Mouse (Mus musculus) liver, adult 2 months (tissue): ENCODE results near the gene Fam171a1. TPM values are rescaled to one million over a fixed set of nuclear protein-coding genes. Genes with fewer than 3 reads are reported as not detected.

Source experiments
- DNase-seq: peaks from one replicate; pipeline ENCODE4 v3.0.0-alpha.2; 2011; ENCODE audit warnings: low read depth, low spot score; ENCODE audit errors: extremely low read depth
- H3K27ac ChIP-seq: fragments of 200-500 bp; replicated peaks from 2 replicates; pipeline ENCODE4 v1.5.1; 2012; ENCODE audit warnings: low read depth, mild to moderate bottlenecking, control low read depth, inconsistent platforms, low read length; ENCODE audit not compliant: insufficient read depth
- H3K27me3 ChIP-seq: fragments of 200-500 bp; 2 replicates; pipeline ENCODE4 v1.6.1; 2012; ENCODE audit warnings: mild to moderate bottlenecking, moderate library complexity, low read length, inconsistent platforms; ENCODE audit not compliant: control insufficient read depth, insufficient read depth
- H3K36me3 ChIP-seq: fragments of 200-500 bp; 2 replicates; pipeline ENCODE4 v1.6.1; 2012; ENCODE audit warnings: low read length, inconsistent platforms; ENCODE audit not compliant: control insufficient read depth, insufficient read depth
- H3K4me1 ChIP-seq: fragments of 200-500 bp; 2 replicates; pipeline ENCODE4 v1.6.1; 2011; ENCODE audit warnings: low read length; ENCODE audit not compliant: control insufficient read depth, insufficient read depth
- H3K4me3 ChIP-seq: fragments of 200-500 bp; 2 replicates; pipeline ENCODE4 v1.5.1; 2011; ENCODE audit warnings: low read depth, mild to moderate bottlenecking, control low read depth, low read length, moderate library complexity; ENCODE audit not compliant: insufficient read depth
- H3K79me2 ChIP-seq: fragments of 200-500 bp; 2 replicates; pipeline ENCODE4 v1.6.1; 2012; ENCODE audit warnings: inconsistent platforms, mild to moderate bottlenecking, low read length, moderate library complexity; ENCODE audit not compliant: control insufficient read depth, insufficient read depth
- H3K9ac ChIP-seq: fragments of 200-500 bp; 2 replicates; pipeline ENCODE4 v1.6.1; 2012; ENCODE audit warnings: low read depth, mild to moderate bottlenecking, control low read depth, inconsistent platforms, low read length
- CTCF ChIP-seq: fragments of 200-500 bp; IDR thresholded peaks from 2 replicates; pipeline ENCODE4 v1.5.1; 2011; ENCODE audit warnings: low read depth, low read length, control low read depth
- POLR2A ChIP-seq: fragments of 200-500 bp; IDR thresholded peaks from 2 replicates; pipeline ENCODE4 v1.6.1; 2011; ENCODE audit warnings: low read length, control low read depth; ENCODE audit not compliant: insufficient read depth; ENCODE audit errors: extremely low read depth
- WGBS: fragments of 180-500 bp; shearing (Covaris S2); methylation state at CpG from one replicate; pipeline ENCODE4 v1.1.7; 2018; 5-methylcytosine and 5-hydroxymethylcytosine counted together
- polyA plus RNA-seq: library from polyadenylated mRNA; depleted of rRNA; stranded (reverse); fragments of >200 nt; gene quantifications from 2 replicates; pipeline ENCODE4 v1.2.3, GENCODE M21; 2012
- total RNA-seq: library from RNA; depleted of rRNA; stranded (reverse); fragments of >200 nt; gene quantifications from 2 replicates; pipeline ENCODE4 v1.2.3, GENCODE M21; 2014

Gene Fam171a1
- total and polyA plus RNA-seq, 2 experiments, result 2.2 to 3.8 TPM

DNA sequence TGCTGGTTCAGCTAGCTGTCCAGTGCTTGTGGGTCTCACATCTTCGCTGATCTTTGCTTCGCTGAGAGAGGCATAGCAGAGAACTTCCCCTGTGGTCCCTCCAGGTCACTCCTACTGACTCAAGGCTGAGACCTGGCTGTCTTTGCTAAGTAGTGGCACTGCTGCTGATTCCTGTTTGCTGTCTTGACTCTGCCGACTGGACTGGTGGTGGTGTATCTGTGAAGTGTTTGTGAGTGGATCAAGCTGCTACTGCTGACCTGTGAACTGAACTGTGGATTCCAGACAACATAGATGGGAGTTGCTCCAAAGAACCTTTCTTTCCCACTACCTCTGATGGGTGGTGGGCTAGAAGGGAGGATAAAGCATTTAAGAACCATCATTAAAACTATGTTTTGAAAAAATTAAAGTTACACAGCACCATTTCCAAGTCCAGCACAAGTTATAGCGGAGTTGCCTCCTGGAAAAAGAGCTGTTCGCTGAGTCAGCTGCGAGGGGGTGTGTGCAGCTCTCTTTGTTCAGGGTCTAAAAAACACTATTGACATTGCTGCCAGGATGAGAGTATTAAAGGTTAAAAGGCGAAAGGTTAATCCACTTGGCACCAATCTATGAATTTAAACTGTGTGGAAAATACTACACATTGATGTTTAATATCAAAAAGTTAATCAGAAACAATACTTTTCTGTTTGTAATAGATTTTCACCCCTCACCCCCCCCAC is 52.0 kb downstream of the Fam171a1 start:
- Histone ChIP-seq H3K4me1 (peaks cover 8% of the 10 kb centered on the region), H3K4me3 (no peak overlapping the region), H3K9ac (no peak overlapping the region), H3K27ac (no peak overlapping the region), H3K36me3 (no peaks in the 10 kb centered on the region), H3K27me3 (peaks cover 3% of the 10 kb centered on the region; the same call in 1 of the 2 replicates), H3K79me2 (no peaks in the 10 kb centered on the region)
- no peak for TF ChIP-seq CTCF
- no peak for TF ChIP-seq POLR2A
- 32% methylated on average over 7 of the region's 7 CpGs for WGBS
- DNase-seq, result peak; percentile 79

DNA sequence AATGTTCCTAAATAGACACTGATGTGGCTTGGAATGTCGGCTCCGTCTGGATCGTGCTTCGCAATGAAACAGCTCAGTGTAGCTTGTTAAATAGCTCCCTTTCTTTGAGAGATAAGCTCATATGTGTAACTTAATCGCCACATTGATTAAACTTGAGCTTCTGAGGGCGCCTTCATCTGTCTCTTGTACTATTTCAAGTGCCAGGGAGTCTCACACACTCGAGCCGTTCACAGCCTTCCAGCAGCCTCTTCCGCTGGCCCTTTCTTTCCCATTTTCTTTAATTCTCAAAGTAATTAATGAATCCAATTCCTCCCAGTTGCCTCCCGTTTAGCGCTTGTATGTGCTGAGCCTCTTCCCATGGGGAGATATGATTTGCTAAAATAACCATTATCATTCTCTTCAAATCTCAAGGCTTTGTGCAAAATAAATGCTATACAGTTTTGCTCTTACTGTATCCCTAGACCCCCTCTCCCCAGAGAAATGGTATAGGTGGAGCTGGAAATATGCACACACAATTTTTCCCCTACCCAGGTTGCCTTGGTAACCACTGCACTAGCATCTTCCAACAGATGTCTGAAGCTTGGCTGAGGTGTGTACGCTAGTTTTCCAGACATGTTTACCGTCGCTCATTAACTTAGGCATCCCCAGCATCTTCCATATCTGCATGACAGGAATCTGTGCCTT is 54.8 kb downstream of the Fam171a1 start:
- H3K36me3 ChIP-seq, result no peaks in the 10 kb centered on the region
- WGBS, result 91% methylated on average over 14 of the region's 14 CpGs
- no peak for DNase-seq
- peaks cover 12% of the 10 kb centered on the region for H3K4me1 ChIP-seq
- H3K79me2 ChIP-seq, result no peaks in the 10 kb centered on the region
- peaks cover 3% of the 10 kb centered on the region; the same call in 1 of the 2 replicates for H3K27me3 ChIP-seq
- H3K9ac ChIP-seq, result no peak overlapping the region
- H3K4me3 ChIP-seq, result no peak overlapping the region
- no peak overlapping the region for H3K27ac ChIP-seq
- no peak for TF ChIP-seq POLR2A
- TF ChIP-seq CTCF, result no peak

DNA sequence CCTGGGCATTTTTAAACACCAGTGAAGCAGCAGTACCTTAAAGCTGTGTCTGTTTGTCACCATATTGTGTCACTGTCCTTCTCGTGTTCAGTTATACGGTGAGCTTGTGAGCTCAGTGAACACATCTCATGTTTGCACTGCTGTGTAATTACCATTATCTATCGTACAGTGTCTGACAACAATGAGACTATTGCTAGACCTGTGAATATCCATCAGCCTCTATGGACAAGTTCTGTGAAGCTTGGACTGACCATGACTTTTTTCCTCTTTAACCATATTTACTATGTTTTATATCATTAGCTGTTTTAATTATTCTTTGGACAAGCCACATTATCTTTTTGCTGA is 55.4 kb downstream of the Fam171a1 start:
- no peak for TF ChIP-seq CTCF
- TF ChIP-seq POLR2A, result no peak
- 56% methylated on average over 3 of the region's 3 CpGs for WGBS

DNA sequence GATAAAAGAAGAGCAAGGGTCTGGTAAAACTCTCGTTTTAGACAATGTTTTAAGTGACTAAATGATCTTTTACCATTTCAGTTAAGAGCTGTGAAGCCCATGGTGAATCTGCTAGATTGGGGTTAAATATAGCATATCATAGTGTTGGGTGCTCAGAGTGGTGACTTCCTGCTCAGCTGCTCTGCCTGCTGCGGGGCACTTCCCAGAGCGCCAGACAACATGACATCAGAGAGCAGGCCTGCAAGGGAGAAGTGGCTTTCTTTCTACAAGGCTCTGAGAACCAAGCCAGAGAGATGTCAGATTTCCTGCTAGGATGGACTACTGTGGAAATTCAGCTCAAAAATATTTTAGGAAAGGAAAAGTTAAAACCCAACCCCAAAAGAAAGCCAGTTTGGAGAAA is 57.8 kb downstream of the Fam171a1 start:
- TF ChIP-seq CTCF, result no peak
- no peak for TF ChIP-seq POLR2A
- H3K27ac ChIP-seq, result peak overlapping the region; percentile 63
- 67% methylated on average over 3 of the region's 3 CpGs for WGBS

More for the DNA sequence above, 55.4 kb downstream of the Fam171a1 start:
- Histone ChIP-seq H3K36me3 (no peaks in the 10 kb centered on the region), H3K4me1 (peaks cover 12% of the 10 kb centered on the region), H3K27ac (no peak overlapping the region), H3K9ac (no peak overlapping the region), H3K4me3 (no peak overlapping the region), H3K27me3 (peaks cover 3% of the 10 kb centered on the region; the same call in 1 of the 2 replicates), H3K79me2 (no peaks in the 10 kb centered on the region)
- DNase-seq, result no peak

DNA sequence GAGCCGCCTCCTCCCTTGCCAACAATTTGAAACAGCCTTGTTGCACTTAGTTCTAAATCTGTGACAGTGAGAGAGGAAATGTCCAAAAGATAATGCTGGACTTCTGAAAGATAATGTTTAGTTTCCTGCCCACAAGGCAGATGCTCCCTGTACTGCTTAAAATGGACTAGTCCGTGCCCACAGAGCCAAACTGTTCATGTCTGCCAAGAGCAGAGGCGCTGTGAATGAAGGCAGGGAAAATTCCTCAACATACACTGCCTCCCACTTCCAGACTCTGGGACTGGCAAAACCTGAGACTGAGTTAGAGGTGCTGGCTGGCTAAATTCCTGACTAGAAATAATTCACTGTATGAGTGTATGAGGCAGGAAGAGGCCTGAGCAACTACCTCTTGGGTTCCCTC is 58.6 kb downstream of the Fam171a1 start:
- 66% methylated on average over 3 of the region's 3 CpGs for WGBS
- no peak overlapping the region for H3K9ac ChIP-seq
- 0 out of 2 replicates have a peak overlapping the region, but pooled peaks have one; percentile 13 for H3K27ac ChIP-seq
- no peaks in the 10 kb centered on the region for H3K36me3 ChIP-seq
- peaks cover 4% of the 10 kb centered on the region for H3K4me1 ChIP-seq
- TF ChIP-seq CTCF (no peak), POLR2A (no peak)
- peaks cover 3% of the 10 kb centered on the region; the same call in 1 of the 2 replicates for H3K27me3 ChIP-seq
- peak; percentile 13 for DNase-seq
- no peaks in the 10 kb centered on the region for H3K79me2 ChIP-seq
- no peak overlapping the region for H3K4me3 ChIP-seq

More for the DNA sequence above, 57.8 kb downstream of the Fam171a1 start:
- Histone ChIP-seq H3K4me1 (peaks cover 6% of the 10 kb centered on the region), H3K36me3 (no peaks in the 10 kb centered on the region), H3K79me2 (no peaks in the 10 kb centered on the region), H3K27me3 (peaks cover 3% of the 10 kb centered on the region; the same call in 1 of the 2 replicates), H3K9ac (no peak overlapping the region), H3K4me3 (no peak overlapping the region)
- DNase-seq, result no peak

DNA sequence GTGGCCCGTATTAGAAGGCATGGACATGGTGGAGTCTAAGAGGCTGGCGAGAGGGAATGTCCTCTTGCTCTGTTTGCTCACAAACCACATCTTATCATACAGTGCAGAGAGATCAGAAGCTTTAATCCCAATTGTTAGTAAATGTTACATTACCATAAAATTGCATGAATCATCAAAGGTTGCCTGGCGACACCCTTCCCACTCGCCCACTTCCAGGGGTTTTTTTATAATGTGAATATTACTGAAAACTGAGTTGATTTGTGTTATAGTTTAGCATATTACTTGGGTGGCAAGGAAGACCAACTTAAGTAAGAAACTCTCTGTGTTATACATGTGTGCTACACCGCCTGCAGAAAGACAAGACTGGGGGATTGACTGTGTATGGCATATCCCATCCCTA is 60.9 kb downstream of the Fam171a1 start:
- H3K4me1 ChIP-seq, result peaks cover 4% of the 10 kb centered on the region
- TF ChIP-seq POLR2A (no peak), CTCF (no peak)
- no peak overlapping the region for H3K4me3 ChIP-seq
- DNase-seq, result no peak
- H3K36me3 ChIP-seq, result no peaks in the 10 kb centered on the region
- no peak overlapping the region for H3K27ac ChIP-seq
- no peaks in the 10 kb centered on the region for H3K79me2 ChIP-seq
- H3K9ac ChIP-seq, result no peak overlapping the region
- H3K27me3 ChIP-seq, result no peaks in the 10 kb centered on the region
- 91% methylated on average over 5 of the region's 5 CpGs for WGBS
